Mouse (Mus musculus): ENCODE data around the gene Gm43738. TPM values are rescaled to one million over a fixed set of nuclear protein-coding genes. Genes with fewer than 3 reads are reported as not detected.
"Not testable (repeated sequence)": the region's sequence is repeated elsewhere in the genome, so short reads cannot be mapped to it uniquely, and the experiment has no call there.

Gm43738 gene
- polyA plus RNA-seq, 1 experiment: not detected

DNA sequence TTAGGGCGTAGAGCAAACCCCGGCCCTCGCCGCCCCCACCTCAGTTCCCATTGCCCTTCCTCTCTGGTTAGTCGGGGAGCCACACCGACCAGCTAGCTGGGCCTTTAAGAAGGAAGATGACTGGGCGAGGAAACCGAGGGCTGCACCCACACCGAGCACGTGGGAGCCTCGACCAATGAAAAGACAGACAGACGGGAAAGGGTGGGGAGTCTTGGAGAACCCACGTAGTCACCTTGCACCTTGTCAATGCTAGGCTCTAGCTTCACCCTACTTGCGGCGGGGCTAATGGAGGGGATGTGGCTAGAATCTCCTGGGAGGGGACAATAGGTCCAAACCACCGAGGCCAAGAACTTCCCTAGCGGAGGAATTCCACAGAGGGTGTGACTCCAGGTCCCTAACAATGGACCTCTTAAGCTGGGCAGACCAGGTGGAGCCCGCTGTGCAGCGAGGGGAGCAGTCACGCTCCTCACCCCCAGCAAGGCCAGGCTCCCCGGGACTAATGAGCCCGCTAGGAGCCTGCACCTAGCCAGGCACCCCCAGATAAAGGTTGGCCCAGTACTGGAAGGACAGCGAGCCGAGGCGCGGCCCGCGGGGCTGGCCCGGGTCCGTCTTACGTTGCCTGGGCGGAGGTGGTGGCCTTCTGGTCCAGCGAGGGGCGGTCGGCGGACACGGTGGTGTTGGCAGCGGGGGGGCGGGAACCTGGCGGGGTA lies 10.9 kb downstream of the Gm43738 start:
- peaks cover 8% of the 10 kb centered on the region; the same call in 1 of the 2 replicates for H3K27me3 ChIP-seq (ENCODE audit: control insufficient read depth, insufficient read depth, low read length)
- peaks cover 26% of the 10 kb centered on the region for H3K4me1 ChIP-seq (replicated peaks; ENCODE audit: control insufficient read depth, insufficient read depth, low read length)
- 1% methylated on average over 40 of the region's 40 CpGs for WGBS

DNA sequence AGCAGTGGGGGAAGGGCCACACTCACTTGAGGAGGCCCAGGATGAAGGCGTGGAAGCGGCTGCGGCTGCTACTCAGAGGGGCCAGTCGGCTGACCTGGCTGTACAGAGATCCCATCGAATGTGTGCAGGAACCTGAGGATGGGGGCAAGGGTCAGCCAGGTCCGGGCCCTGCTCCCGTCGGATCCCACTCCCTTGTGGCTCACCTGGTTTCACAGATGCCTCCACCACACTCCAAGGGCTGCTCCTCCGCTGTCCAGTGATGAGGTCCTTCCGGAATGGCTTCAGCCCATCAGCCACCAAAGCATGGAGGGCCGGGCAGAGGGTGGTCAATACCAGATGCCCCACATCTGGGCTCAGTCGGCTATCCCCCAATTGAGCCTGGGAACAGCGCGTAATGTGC lies 11.9 kb downstream of the Gm43738 start:
- 62% methylated on average over 14 of the region's 14 CpGs for WGBS
- Histone ChIP-seq H3K36me3 (ENCODE audit: control insufficient read depth, insufficient read depth, low read length) (no peaks in the 10 kb centered on the region), H3K4me3 (ENCODE audit: control insufficient read depth, insufficient read depth, low read length) (peak overlapping the region; percentile 65), H3K27me3 (ENCODE audit: control insufficient read depth, insufficient read depth, low read length) (peaks cover 8% of the 10 kb centered on the region; the same call in 1 of the 2 replicates), H3K27ac (ENCODE audit: control insufficient read depth, insufficient read depth, low read length) (no peak overlapping the region), H3K4me1 (replicated peaks; ENCODE audit: control insufficient read depth, insufficient read depth, low read length) (peaks cover 27% of the 10 kb centered on the region)
- peak; percentile 17 for DNase-seq
- no peak for TF ChIP-seq POLR2A (IDR thresholded peaks at IDR 0.05; ENCODE audit: control insufficient read depth, extremely low read depth, insufficient read depth, low read length, poor library complexity)
- TF ChIP-seq CTCF (IDR thresholded peaks at IDR 0.05; ENCODE audit: borderline replicate concordance, control insufficient read depth, extremely low read depth, insufficient read depth, low read length, poor library complexity): no peak

More for the DNA sequence above, 10.9 kb downstream of the Gm43738 start:
- peak; percentile 86 for DNase-seq
- no peak overlapping the region for H3K27ac ChIP-seq (ENCODE audit: control insufficient read depth, insufficient read depth, low read length)
- peak overlapping the region; percentile 65 for H3K4me3 ChIP-seq (ENCODE audit: control insufficient read depth, insufficient read depth, low read length)
- peak; percentile 57; the same call in 1 of the 2 replicates for TF ChIP-seq POLR2A (IDR thresholded peaks at IDR 0.05; ENCODE audit: control insufficient read depth, extremely low read depth, insufficient read depth, low read length, poor library complexity)
- 0 out of 2 replicates have a peak, but pooled peaks have one; percentile 9 for TF ChIP-seq CTCF (IDR thresholded peaks at IDR 0.05; ENCODE audit: borderline replicate concordance, control insufficient read depth, extremely low read depth, insufficient read depth, low read length, poor library complexity)
- H3K36me3 ChIP-seq (ENCODE audit: control insufficient read depth, insufficient read depth, low read length): no peaks in the 10 kb centered on the region

DNA sequence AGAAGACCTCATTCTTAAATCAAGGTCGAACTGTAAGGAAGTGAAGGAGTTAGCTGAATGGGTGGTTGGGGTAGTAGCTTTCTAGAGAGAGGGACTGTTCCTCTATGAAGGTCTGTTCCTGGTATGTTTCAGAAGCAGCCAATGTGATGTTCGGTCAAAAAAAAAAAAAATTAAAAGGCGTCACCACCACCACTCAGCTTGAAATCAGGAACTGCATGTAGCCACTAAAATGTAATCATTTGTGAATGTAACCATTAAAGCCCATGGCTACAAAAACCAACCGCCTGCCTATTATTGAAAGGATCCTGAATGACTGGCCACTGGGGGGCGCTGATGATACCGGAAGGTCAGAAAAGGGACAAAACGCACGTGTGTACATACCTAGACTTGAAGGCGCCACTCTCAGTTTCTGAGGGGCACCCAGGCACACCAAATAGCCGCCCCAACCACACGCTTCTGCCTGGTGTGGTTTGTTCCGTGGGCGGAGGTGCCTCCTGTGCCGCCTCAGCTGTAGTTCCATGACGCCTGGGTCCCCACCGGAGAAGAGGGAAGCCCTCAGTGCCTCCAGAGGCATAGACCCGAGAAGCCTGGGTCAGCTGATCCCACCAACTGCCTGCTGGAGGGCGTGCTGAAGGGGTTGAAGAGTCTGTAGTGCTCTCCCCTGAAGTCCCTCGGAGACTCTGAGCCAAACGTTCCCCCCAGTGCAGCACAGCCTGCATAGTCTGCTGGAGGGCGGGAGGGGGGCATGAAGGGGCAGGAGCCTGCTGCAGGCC lies 13.4 kb downstream of the Gm43738 start:
- DNase-seq: peak; percentile 87
- TF ChIP-seq POLR2A (IDR thresholded peaks at IDR 0.05; ENCODE audit: control insufficient read depth, extremely low read depth, insufficient read depth, low read length, poor library complexity) (no peak), CTCF (IDR thresholded peaks at IDR 0.05; ENCODE audit: borderline replicate concordance, control insufficient read depth, extremely low read depth, insufficient read depth, low read length, poor library complexity) (no peak)
- 10% methylated on average over 21 of the region's 21 CpGs for WGBS
- Histone ChIP-seq H3K36me3 (ENCODE audit: control insufficient read depth, insufficient read depth, low read length) (no peaks in the 10 kb centered on the region), H3K4me1 (replicated peaks; ENCODE audit: control insufficient read depth, insufficient read depth, low read length) (peaks cover 25% of the 10 kb centered on the region), H3K4me3 (ENCODE audit: control insufficient read depth, insufficient read depth, low read length) (0 out of 2 replicates have a peak overlapping the region, but pooled peaks have one; percentile 12), H3K27ac (ENCODE audit: control insufficient read depth, insufficient read depth, low read length) (no peak overlapping the region), H3K27me3 (ENCODE audit: control insufficient read depth, insufficient read depth, low read length) (peaks cover 8% of the 10 kb centered on the region; the same call in 1 of the 2 replicates)

DNA sequence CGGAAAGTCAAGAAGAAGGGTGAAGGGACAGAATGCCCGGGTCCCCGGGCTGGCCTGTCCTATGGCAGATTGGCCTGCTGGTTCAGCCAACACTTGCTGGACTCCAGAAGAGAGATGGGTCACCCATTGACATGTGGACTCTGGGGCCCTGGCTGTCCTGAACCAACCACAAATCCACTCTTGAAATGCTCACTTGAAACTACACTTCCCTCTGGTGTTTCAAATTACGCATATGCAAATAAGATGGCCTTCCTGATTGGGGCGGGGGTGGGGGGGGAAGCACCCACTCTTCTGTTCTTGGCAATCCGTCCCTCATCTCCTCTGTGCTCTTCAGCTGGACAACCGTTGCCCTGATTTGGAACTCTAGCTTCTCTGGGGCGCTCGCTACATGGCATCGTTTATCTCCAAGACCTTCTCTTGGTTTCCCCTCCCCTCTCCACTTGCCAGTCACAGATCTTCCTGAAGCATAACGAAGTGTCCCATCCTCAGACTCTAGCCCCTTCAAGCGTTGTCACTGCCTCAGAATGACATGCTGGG lies 16.2 kb downstream of the Gm43738 start:
- Histone ChIP-seq H3K4me1 (replicated peaks; ENCODE audit: control insufficient read depth, insufficient read depth, low read length) (peaks cover 20% of the 10 kb centered on the region), H3K36me3 (ENCODE audit: control insufficient read depth, insufficient read depth, low read length) (peaks cover 1% of the 10 kb centered on the region; the same call in 1 of the 2 replicates), H3K27me3 (ENCODE audit: control insufficient read depth, insufficient read depth, low read length) (no peaks in the 10 kb centered on the region), H3K27ac (ENCODE audit: control insufficient read depth, insufficient read depth, low read length) (no peak overlapping the region), H3K4me3 (ENCODE audit: control insufficient read depth, insufficient read depth, low read length) (no peak overlapping the region)
- WGBS: 96% methylated on average over 12 of the region's 12 CpGs
- no peak for DNase-seq
- TF ChIP-seq CTCF (IDR thresholded peaks at IDR 0.05; ENCODE audit: borderline replicate concordance, control insufficient read depth, extremely low read depth, insufficient read depth, low read length, poor library complexity): no peak
- TF ChIP-seq POLR2A (IDR thresholded peaks at IDR 0.05; ENCODE audit: control insufficient read depth, extremely low read depth, insufficient read depth, low read length, poor library complexity): no peak

DNA sequence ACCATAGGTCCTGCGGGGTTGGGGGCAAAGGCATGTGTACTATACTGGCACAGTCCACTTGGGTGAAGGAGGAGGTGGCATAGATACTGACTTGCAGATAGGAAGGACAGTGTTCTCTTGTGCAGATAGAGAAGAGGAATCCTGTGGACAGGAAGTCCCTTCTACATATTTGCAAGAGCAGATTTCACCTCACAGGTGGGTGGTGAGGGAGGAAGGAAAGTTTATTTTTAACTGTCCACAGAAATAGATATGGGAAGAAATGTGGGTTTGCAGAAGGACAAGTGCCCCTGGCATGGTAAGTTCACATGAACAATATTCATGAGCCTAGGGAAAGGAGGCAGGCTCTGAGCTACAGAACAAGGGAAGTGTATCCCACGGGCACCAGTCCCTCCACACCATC lies 16.8 kb downstream of the Gm43738 start:
- 76% methylated on average over 2 of the region's 2 CpGs for WGBS
- H3K27ac ChIP-seq (ENCODE audit: control insufficient read depth, insufficient read depth, low read length): no peak overlapping the region
- DNase-seq: no peak
- H3K4me3 ChIP-seq (ENCODE audit: control insufficient read depth, insufficient read depth, low read length): no peak overlapping the region
- H3K4me1 ChIP-seq (replicated peaks; ENCODE audit: control insufficient read depth, insufficient read depth, low read length): peaks cover 16% of the 10 kb centered on the region
- H3K36me3 ChIP-seq (ENCODE audit: control insufficient read depth, insufficient read depth, low read length): peaks cover 7% of the 10 kb centered on the region; the same call in 1 of the 2 replicates
- no peaks in the 10 kb centered on the region for H3K27me3 ChIP-seq (ENCODE audit: control insufficient read depth, insufficient read depth, low read length)
- TF ChIP-seq POLR2A (IDR thresholded peaks at IDR 0.05; ENCODE audit: control insufficient read depth, extremely low read depth, insufficient read depth, low read length, poor library complexity): no peak
- no peak for TF ChIP-seq CTCF (IDR thresholded peaks at IDR 0.05; ENCODE audit: borderline replicate concordance, control insufficient read depth, extremely low read depth, insufficient read depth, low read length, poor library complexity)

DNA sequence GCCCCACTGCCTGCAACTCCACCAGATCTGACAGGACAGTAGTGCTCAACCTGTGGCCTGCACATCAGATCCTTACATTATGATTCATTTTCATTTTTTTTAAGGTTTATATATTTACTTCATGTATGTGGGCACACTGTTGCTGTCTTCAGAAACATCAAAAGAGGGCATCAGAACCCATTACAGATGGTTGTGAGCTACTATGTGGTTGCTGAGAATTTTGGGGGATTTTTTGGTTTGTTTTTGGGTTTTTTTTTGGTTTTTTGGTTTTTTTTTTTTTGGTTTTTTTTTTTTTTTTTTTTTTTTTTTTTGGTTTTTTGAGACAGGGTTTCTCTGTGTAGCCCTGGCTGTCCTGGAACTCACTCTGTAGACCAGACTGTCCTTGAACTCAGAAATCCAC lies 18.6 kb downstream of the Gm43738 start:
- H3K27me3 ChIP-seq (ENCODE audit: control insufficient read depth, insufficient read depth, low read length); H3K4me1 ChIP-seq (replicated peaks; ENCODE audit: control insufficient read depth, insufficient read depth, low read length); H3K4me3 ChIP-seq (ENCODE audit: control insufficient read depth, insufficient read depth, low read length); H3K27ac ChIP-seq (ENCODE audit: control insufficient read depth, insufficient read depth, low read length); DNase-seq: not testable (repeated sequence)
- peaks cover 17% of the 10 kb centered on the region for H3K36me3 ChIP-seq (ENCODE audit: control insufficient read depth, insufficient read depth, low read length)
